Mouse (Mus musculus) 3134 (cell line): ENCODE measurements around the gene Cdhr4.
"Not testable (repeated sequence)": the region's sequence is repeated elsewhere in the genome, so short reads cannot be mapped to it uniquely, and the experiment has no call there.

Experiments used
- DNase-seq: peaks from one replicate; pipeline ENCODE4 v3.0.0-alpha.2; 2011; ENCODE audit warnings: low spot score; ENCODE audit not compliant: insufficient read length; ENCODE audit errors: extremely low read depth

The Cdhr4 gene

GRCm38 (mm10) chr9:108002778-108003530 lies 10.7 kb downstream of the Cdhr4 start:
- DNase-seq = no peak

DNA sequence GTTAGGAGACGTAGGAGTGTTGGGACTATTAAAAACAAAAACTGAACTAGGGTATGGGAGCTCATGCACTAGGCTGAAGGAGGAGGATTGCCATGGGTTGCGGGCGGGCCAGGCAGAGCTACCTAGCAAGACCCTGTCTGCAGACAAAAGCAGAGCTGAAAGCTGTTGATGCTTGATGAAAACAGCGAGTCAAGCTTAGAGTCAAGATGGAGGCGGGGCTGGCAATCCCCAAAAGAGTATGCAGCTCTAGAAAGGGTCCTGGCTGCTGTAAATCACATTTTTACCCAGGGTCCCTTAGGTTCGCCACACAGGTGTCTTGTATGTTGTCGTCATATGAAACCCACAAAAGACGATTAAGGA lies 11.2 kb downstream of the Cdhr4 start:
- no peak for DNase-seq

GRCm38 (mm10) chr9:108008041-108008440 lies 15.7 kb downstream of the Cdhr4 start:
- no peak for DNase-seq

DNA sequence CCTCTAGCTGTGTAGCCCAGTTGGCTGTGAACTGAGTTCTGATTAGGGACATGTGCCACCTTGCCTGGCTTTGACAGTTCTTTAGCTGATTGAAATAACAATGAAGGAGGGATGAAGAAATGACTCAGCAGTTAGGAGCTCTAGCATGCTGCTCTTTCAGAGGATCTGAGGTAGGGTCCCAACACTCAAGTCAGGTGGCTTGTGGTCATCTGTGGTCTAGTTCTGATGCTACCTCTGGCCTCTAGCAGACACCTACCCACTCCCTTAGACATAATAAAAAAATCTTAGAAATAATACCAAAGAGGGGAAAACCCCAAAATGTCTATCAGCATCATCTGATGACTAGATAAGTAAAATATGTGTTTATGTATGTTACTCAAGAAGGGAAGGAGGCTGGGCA lies 18.1 kb downstream of the Cdhr4 start:
- DNase-seq = peak; percentile 18

- DNase-seq = not testable (repeated sequence)
Observed at GRCm38 (mm10) chr9:108013577-108013976, 21.3 kb downstream of the Cdhr4 start.

DNA sequence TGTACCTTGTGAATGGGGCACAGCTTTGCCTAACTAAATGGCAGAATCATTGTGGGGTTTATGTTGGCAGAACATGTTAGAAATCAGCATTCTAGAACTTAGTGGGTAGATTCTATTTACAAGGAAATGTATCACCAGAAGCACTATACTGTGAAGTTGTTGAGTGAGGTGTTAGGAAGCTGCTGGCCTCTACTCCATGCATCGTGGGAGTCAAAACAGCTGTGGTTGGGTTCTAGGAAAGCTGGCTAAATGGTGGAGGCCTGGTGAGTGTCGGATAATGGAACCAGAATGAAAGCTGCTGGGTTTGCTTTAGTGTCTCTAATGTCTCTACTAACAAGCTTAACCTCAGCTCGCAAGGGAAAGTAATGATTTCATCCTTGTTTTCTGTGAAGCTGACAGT lies 24.8 kb downstream of the Cdhr4 start:
- DNase-seq = no peak

GRCm38 (mm10) chr9:108020741-108021140 lies 28.4 kb downstream of the Cdhr4 start:
- DNase-seq = no peak

DNA sequence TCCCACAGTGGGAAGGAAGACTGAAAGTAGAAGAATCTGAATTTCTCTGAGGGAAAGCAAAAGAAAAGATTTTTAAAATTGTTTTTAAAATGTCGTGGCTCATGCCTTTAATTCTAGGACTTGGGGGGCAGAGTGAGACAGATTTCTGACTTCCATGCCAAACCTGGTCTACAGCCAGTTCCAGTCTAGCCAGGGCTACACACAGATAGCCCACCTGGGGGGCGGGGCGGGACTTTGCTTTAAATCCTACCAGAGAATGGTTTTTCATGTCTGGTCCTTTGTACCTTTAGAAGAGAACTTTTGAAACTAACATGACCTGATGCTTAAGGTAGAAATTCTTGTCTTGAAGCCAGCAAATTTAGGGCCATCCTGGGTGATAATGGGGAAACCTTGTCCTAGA lies 30.9 kb downstream of the Cdhr4 start:
- no peak for DNase-seq

- no peak for DNase-seq
Observed at GRCm38 (mm10) chr9:108026584-108026983, 34.3 kb downstream of the Cdhr4 start.

DNA sequence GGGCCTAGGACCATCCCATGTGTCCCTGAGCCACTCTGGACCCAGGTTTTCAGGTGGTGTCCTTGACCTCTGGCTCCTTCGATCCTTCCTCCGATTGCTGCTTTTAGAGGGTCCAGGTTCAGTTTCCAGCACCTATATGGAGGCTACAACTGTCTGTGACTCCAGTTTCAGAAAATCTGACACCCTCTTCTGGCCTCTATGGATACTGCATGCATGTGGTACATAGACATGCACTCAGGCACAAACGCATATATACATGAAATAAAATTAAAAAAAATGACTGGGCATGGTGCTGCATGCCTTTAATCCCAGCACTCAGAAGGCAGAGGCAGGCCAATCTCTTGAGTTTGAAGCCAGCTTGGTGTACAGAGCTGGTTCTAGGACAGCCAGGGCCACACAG lies 35.6 kb downstream of the Cdhr4 start:
- no peak for DNase-seq

DNA sequence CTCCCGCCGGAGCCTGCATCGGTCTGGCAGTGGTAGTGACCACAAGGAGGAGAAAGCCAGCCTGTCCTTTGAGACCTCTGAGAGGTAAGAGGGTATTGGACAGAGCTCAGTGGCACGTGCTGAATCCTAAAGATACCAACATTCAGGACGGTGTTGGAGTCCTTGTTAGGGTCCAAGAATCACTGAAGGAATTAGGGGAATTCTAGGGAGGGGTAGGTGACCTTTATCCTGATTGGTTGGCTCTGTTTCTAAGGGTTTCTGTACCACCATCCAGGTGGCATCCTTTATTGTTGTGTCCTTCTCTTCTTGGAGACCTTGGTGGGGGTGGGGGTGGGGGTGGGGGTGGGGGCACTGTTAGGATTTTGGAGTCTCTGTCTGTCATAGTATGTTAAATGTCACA lies 39.8 kb downstream of the Cdhr4 start:
- DNase-seq = no peak

GRCm38 (mm10) chr9:108035331-108036156 lies 43.2 kb downstream of the Cdhr4 start:
- DNase-seq = no peak

- DNase-seq = no peak
Observed at GRCm38 (mm10) chr9:108044751-108045492, 52.6 kb downstream of the Cdhr4 start.

DNA sequence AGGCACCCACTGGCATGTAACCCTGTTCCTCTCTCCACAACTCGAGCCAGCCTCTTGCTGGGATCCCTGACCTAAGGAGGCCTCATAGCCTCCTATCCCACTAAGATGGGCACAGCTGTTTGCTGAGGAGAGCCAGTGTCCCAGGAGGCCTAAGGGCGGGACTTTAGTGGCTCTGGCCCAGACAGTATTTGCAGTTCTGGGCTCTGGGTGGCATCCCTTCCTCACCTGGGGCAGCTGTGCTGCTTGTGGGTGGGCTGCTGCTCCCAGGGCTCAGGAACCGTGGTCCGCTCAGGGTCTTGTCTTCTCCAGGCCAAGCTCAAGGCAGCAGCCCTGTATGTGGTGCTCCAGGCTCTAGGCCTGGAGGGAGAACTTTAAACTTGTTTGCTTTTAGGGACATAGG lies 54.3 kb downstream of the Cdhr4 start:
- no peak for DNase-seq

DNA sequence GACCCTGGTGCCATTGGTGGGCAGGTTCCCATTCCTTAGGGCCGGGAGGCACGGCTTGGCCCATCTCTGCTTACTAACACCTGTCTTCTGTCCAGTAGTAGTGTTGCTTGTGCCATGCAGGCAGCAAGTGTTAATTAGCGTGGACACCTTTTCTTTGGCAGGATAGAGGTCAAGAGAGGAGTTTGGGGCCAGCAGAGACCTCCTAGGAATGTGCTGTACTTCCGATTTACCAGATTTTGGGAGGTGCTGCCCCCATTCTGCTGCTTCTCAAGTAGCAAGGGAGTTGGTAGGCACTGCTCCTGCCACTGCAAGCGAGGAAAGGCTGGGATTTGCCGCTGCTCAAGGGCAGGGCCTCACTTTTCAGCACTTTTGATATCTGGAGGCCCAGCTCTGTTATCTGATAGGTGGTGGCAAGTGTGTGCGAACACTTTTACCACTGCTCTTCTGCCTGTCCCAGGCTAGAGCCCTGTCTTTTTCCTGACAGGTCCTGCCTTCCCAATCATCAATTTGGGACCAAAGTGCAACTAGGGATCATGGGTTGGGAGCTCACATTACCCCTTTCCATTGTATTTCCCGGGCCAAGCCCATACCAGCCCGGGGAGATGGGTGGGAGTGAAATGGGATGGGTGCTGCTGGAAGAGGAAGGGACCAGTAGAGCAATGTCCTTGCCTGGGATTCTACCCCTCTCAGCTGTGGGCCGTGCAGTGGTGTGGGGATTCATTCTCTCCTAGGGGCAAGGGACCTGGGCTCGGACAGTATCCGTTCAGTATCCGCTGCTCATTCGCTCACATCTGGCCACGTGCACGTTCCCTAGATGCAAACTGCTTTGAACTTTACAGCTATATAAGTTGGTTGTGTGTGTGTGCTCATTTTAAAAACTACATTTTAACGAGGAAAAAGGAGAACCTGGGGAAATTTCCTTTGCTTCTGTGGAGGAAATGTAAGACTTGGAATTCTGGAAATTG lies 55.6 kb downstream of the Cdhr4 start:
- DNase-seq = no peak

GRCm38 (mm10) chr9:108048566-108048955 lies 56.3 kb downstream of the Cdhr4 start:
- no peak for DNase-seq

DNA sequence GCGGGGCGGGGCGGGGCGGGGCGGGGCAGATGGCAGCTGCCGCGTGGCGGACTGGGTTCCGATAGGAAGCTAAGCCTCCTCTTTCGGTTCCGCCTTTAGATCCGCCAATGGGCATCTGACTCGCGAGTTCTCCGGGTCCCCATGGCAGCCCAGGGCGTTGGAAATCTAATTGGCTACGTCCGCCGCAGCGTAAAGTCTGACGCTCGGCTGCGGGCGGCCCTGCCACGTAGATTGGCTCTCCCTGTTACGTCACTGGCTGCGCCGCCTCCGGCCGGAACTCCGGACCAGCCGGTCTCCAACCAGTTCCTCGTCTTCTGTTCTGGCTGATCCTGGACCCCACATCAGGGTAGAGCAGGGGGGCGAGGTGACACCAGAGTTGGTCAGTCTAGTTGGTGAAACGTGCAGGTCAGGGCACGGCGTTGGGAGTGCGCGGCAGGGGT lies 56.7 kb downstream of the Cdhr4 start, which contains the start of gene Gmppb:
Gene Gmppb, plus strand, starts transcription at position 227 of the 440 bp plus-strand sequence.
- DNase-seq = peak; percentile 97
